Mouse (Mus musculus) heart, postnatal 14 days (tissue): Measurements from ENCODE around the gene Arfgap3. TPM values are rescaled to one million over a fixed set of nuclear protein-coding genes. Genes with fewer than 3 reads are reported as not detected.
"Not testable (repeated sequence)": the region's sequence is repeated elsewhere in the genome, so short reads cannot be mapped to it uniquely, and the experiment has no call there.

Experiments
- DNase-seq, 2 experiments: peaks; one replicate each; pipeline ENCODE4 v3.0.0; 2021 to 2022
- intact Hi-C: fragments of 180-260 bp; cut with DNase I; formaldehyde crosslinking; loops from one replicate; pipeline ENCODE4 v1.15.1; 2025
- total RNA-seq, 2 experiments: library from RNA; stranded (reverse); gene quantifications; 2 replicates each; pipeline ENCODE4 v1.2.3; 2021

The Arfgap3 gene
- total RNA-seq, 2 experiments from 2014 or later: 11.6 to 14.5 TPM

DNA sequence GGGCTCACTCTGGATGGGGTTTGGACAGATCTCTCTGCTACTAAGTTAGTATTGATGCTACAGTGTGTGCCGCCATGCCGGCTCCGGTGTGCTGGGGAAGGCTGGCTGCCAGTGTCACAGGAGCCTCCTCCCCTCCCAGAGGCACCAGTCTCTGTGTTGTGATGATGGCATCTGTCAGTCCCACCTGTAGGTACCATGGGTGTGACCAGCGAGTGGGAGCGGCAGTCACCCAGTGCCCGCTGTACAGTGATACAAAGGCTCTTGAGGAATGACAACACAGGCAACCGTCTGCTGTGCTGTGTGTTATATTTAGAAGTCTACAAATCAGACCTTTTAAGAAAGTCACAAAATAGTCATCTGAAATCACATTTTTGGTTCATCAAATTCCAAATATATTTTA, 50.6 kb downstream of the Arfgap3 start:
- no peak for DNase-seq
- intact Hi-C loops: loop anchor here (5.0 kb wide), 2 partner anchors 47 to 127 kb away; partner anchors contain the start of genes A4galt and Cyb5r3

DNA sequence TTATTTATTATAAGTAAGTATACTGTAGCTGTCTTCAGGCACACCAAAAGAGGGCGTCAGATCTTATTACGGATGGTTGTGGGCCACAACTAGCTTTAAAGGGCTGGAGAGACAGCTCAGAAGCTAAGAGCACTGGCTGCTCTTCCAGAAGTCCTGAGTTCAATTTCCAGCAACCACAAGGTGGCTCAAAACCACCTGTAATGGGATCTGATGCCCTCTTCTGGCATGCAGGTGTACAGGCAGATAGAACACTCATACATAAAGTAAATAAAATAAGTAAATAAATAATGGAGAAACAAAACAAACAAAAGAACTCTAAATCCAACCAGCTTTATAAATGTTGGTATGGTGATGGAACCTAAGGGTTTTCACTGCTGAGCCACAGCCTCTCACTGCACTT, 51.2 kb downstream of the Arfgap3 start:
- no peak for DNase-seq

DNA sequence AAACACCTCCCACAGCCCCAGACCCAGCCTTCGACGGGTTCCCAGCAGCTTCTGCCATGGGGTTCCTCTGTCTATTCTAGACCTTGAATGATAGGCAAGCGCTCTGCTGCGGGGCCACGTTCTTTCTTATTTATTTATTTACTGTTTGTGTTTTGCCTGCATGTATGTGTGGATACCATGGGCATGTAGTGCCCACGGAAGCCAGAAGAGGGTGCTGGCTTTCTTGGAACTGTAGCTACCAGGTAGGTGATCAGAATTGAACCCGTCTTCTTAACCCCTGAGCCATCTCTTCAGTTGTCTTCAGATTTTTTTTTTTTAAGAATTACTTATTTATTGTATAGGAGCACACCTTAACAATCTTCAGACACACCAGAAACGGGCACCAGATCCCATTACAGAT, 51.7 kb downstream of the Arfgap3 start:
- intact Hi-C loops: loop anchor here (5.0 kb wide), 2 partner anchors 46 to 126 kb away; partner anchors contain the start of genes A4galt and Cyb5r3
- DNase-seq: no peak

More for the DNA sequence above, 51.2 kb downstream of the Arfgap3 start:
- intact Hi-C loops: loop anchor here (5.0 kb wide), 2 partner anchors 47 to 127 kb away; partner anchors contain the start of genes A4galt and Cyb5r3

- intact Hi-C loops: loop anchor here (5.0 kb wide), 2 partner anchors 45 to 125 kb away; partner anchors contain the start of genes A4galt and Cyb5r3
- DNase-seq: no peak
Measured at GRCm38 (mm10) chr15:83296771-83297311, 53.2 kb downstream of the Arfgap3 start.

GRCm38 (mm10) chr15:83296050-83296449, 54.0 kb downstream of the Arfgap3 start:
- no peak for DNase-seq
- intact Hi-C loops: loop anchor here (5.0 kb wide), 2 partner anchors 44 to 124 kb away; partner anchors contain the start of genes A4galt and Cyb5r3

GRCm38 (mm10) chr15:83294954-83295353, 55.1 kb downstream of the Arfgap3 start:
- DNase-seq: no peak
- intact Hi-C loops: loop anchor here (5.0 kb wide), 2 partner anchors 43 to 123 kb away; partner anchors contain the start of genes A4galt and Cyb5r3

DNA sequence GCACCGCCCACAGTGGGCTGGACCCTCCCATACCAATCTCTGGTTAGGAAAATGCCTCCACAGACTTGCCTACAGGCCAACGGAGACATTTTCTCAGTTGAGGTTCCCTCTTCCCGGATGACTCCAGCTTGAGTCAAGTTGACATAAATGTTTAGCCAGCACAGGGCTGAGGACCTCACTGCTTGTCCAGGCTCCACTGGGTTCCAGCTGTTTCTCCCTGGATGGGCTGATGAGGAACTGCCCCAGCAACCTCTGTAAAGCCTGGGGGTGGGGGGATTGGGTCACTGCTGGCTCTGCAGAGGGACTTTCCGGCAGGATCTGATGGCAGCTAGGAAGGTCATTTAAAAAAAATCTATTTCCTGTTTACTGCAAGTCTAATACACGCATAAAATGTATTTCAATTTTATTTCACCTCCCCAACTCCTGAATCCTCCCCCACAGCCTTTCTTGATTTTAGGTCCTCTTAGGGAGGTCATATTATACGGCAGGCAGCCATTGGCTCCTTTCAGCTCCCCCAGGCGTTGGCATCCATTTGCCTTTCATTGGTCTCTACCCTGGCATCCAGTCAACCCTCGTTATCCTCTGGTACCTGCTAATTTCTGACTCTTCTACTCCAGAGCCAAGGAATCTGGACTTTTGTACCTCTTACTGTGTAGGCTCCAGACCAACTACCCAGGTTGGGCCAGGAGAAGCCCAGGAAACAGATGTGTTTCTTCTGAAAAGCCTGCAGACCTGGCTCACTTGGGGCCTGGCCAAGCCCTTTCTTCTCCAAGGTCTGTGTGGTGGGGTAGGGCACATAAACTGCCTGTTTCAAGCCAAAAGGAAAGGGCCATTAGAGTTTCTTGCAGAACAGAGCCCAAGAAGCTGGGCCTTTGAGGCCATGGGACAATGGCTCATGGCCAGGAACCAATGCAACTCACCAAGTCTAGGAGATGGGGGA, 56.1 kb downstream of the Arfgap3 start:
- peak; percentile 46 to 56 for DNase-seq

GRCm38 (mm10) chr15:83293144-83293543, 56.9 kb downstream of the Arfgap3 start:
- peak; percentile 25 to 43 for DNase-seq
- intact Hi-C loops: no loop called here

More for the DNA sequence above, 56.1 kb downstream of the Arfgap3 start:
- intact Hi-C loops: no loop called here

DNA sequence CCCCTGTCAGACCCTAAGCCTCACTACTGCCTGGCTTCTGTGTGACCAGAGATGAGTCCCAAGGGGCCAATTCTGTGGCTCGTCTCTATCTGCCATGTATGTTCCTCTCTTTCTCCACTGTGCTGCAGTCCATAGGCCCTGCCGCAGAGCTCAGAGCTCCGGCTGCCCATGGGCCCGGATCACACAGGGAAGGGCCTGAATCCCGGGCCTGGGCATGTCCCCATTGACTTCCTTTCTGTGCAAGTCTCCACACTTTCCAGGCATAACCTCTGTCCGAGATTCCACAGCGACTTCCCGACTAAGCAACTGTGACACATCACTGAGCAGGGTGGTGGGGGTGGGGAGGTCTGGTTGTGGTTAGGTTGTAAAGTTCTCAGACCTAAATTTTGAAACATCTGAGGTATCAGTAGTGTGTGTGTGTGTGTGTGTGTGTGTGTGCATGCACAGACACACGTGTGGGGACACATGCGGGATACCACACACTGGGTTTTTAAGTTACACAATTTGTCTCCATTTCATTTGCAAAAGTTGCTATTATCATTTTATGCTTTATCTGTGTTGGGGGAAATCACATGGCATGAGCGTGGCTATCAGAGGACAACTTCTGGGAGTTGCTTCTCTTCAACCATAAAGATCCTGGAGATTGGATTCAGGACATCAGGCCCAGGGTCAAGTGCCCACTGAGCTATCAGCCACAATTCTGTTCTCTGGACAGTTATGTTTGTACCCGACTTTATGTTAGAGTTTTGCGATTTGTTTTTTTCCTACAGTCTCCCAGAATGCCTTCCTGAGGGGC, 57.6 kb downstream of the Arfgap3 start:
- no peak for DNase-seq
- intact Hi-C loops: no loop called here

GRCm38 (mm10) chr15:83290899-83291298, 59.1 kb downstream of the Arfgap3 start:
- no peak for DNase-seq
- intact Hi-C loops: no loop called here

DNA sequence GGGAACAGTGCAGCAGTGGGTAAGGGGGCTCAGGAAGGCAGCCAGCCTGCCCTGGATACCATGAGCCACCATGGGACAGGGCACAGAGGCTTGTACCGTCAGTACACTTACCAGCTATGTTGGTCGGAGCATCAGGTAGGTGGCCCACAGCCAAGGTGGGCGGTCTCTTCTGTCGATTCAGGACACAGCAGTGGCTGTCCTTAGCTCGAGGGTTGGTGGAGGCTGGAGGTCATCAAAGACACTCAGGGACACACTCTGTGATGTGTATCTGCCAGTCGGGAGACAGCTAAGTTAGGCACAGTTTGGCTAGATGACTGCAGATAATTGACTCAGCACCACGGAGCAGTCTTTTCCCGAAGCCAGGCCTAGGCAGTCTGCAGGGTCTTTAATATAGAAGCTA, 65.2 kb downstream of the Arfgap3 start:
- intact Hi-C loops: no loop called here
- no peak for DNase-seq

GRCm38 (mm10) chr15:83282397-83282796, 67.7 kb downstream of the Arfgap3 start:
- intact Hi-C loops: no loop called here

DNA sequence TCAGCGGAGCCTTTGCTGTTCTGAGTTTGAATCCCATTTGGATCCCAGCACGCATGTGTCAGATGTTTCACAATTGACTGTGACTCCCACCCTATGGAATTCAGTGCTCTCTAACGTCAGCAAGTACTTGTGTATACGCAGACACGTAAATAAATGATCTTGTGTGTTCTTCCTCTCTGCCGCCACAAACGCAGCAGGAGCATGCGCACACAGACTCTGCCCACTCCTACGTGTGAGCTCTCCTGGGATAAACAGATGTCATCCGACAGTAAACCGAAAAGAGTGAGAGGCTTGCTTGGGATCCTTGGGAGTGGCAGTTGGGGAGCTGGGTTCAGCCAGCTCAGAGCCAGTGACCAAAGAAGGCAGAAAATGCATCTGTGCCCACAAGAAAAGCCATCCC, 68.7 kb downstream of the Arfgap3 start:
- DNase-seq: no peak
- intact Hi-C loops: no loop called here

More at GRCm38 (mm10) chr15:83282397-83282796, 67.7 kb downstream of the Arfgap3 start:
- DNase-seq: no peak

DNA sequence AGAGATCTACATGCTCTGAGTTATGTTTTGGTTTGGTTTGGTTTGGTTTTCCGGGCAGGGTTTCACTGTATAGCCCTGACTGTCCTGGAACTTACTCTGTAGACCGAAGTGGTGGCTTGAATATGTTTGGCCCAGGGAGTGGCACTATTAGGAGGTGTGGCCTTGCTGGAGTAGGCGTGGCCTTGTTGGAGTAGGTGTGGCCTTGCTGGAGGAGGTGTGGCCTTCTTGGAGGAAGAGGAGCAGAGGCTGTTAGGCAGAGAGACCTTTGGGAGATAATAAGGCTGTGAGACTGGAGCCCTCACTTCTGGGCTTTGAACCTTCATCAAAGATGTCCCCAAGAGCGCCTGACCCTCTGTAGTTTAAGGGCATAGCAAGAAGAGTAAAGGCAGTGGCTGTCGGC, 71.5 kb downstream of the Arfgap3 start:
- intact Hi-C loops: no loop called here
- DNase-seq: no peak

DNA sequence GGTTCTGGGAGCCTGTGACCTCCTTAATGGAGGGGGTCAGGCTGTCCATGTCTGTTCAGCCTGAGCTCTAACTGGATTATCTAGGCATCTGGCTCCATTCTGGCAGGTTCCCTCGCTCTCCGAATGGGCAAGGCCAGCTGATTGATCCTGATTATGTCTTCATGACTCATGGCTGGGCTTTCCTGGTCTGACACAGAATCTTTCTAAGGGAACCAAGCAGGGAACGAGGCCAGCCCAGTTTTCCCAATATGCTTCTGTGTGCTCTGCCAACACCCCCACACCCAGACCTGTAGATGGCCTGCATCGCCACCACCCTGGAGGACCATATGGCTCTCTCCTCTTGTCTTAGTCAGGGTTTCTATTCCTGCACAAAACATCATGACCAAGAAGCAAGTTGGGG, 72.6 kb downstream of the Arfgap3 start:
- intact Hi-C loops: no loop called here
- no peak for DNase-seq

DNA sequence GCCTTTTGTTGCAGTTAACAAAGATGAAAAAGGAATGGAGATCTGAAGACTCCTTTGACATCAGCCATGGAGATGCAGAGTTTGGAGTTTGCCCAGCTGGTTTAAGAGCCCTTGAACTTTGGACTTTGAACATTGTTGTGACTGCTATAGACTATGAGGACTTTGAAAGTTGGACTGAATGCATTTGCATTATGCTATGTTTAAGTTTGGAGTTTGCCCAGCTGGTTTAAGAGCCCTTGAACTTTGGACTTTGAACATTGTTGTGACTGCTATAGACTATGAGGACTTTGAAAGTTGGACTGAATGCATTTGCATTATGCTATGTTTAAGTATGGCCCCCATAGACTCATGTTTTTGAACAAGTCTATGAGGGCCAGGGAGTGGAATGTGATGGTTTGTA, 75.8 kb downstream of the Arfgap3 start:
- DNase-seq, intact Hi-C loops: not testable (repeated sequence)

DNA sequence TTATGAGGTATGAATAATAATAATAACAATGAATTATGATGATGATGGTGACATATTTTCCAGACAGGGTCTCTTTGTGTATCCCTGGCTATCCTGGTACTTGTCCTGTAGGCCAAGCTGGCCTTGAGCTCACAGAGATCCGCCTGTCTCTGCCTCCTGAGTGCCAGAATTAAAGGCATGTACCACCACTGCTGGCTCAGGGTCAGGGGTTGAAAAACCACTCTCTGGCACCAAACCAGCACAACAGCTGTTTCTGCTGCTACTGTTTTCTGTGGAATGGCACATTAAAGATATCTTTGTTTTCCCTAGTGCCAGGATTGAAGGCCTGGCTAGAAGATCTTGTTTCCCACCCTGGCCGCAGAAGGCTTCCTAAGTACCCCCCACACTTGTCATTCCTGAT, 77.0 kb downstream of the Arfgap3 start:
- intact Hi-C loops: no loop called here
- DNase-seq: no peak

DNA sequence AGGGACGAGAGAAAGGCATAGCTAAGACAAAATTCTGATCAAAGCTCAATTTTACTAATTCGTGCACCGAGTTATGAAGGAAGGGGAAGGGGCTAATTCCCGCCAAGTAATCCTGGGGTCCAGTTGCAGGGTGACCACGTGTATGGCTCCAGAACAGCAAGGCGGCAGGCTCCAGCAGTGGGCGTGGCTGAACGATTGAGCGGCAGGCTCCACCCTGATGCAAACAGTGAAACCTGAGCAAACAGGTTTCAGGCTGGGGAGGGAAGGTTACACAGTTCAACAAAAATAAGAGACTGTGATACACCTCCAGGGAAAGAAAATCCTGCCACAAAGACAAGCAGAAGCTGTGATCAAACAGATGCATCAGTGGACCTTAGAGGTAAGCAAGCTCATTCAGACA, 78.8 kb downstream of the Arfgap3 start:
- intact Hi-C loops, DNase-seq: not testable (repeated sequence)

- intact Hi-C loops, DNase-seq: not testable (repeated sequence)
Measured at GRCm38 (mm10) chr15:83269985-83270384, 80.1 kb downstream of the Arfgap3 start.

DNA sequence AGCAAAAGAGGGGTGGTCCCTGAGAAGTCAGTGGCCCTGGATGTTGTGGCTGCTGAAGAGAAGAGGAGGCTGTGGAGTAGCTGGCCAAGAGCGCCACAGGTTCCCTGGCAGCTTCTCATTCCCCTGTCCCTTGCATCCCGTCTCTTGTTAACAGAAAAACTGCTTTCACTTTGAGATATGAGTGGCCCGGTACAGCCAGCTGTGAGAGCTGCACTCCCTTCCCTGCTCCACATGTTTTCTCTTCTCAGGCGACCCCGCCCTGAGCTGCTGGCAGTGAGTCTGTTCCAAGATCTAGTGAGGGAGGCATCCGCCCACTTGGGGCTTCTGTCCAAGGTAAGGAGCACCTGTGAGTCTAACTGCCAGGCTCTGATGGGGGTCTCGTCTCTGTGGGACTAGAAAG, 81.6 kb downstream of the Arfgap3 start:
- intact Hi-C loops: not testable (repeated sequence)
- DNase-seq: peak; percentile 43 to 51
